Mouse (Mus musculus) forelimb bud, embryonic 11.5 days (tissue): ENCODE measurements around the gene Dbi.
A peak's percentile ranks its signal among the peaks of the same experiment; 100 is the strongest.

Source experiments
- DNase-seq: peaks from one replicate; pipeline ENCODE4 v3.0.0-alpha.2; 2012; ENCODE audit warnings: low read depth, low spot score

Dbi gene

DNA sequence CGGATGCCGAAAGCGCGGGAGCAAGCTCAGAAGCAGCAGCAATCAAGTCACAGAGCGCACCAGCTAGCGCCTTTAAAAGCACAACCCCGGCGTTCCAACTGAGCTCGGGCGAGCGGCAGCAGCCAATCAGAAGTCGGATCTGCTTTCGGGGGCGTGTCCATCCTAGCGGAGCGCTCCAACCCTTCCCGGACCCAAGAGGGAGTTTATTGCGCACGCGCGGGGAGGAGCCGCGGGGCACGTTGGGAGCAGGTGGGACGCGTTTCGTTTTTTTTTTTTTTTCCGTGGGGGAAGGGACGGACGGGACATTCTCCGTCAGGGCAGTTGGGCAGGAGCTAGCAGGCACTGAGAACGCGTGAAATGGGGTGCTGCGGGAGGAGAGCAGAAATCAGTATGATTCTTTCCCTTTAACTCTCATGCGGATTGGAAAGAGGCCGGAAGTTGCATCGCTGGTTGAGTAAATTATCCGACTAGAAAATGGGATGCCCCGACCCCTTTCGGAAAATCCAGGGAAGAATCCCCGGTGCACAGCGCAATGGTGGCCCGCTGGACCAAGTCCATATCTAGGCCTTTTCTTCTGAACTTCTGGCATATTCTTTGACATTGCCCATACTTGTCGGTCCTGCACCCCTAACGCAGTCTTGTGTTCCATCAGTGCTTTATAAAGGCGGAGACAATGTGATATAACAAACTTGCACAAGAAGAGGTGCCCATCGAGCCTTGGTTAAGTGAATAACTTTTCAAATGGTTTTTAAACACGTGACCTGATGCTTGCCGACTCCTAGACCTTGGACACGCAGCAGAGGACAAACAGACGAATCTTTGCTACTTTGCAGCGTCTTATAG is at the start of gene Dbi, which contains the start of gene 3110009E18Rik:
Dbi (minus strand) TSS at position 110 of the 843 bp plus-strand sequence.
3110009E18Rik (plus strand) TSS at position 219 of the 843 bp plus-strand sequence.
- peak; percentile 97 for DNase-seq

DNA sequence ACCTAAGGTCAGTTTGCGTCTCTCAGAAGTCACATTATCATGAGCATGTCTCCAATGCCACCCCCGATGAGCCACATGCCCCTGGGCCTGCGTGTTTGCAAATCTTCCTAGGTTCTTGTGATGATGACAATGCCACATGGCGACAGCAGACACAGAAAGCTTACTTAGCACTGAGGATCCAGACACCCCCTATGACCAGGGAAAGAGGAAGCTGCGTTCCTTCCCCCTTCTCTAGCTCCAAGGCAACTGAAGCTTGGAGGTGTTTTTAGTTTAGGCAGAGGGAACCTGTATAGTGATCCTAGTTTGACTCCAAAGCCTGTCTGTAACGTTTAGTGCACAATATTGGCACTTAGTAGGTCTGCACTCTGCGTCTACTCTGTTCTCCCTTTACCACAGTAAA is 49.4 kb upstream of the Dbi start:
- no peak for DNase-seq

DNA sequence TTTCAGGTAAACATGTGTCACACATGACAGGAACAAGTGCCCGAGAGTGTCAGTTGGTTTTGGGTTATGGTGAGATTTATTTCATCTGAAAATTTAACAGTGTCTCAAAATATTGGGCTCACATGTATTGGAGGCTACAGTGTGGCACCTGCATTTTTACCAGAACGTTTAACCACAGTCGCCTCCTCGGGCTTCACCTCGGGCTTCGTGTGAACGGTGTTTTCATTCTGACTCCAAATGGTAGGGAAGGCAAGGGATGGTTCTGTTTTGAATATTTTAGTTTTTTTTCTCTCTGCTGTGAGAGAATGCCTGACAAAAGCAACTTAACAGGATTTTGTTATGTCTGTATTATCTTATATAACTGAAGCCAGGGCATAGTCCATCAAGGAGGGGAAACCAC is 47.8 kb upstream of the Dbi start:
- no peak for DNase-seq

DNA sequence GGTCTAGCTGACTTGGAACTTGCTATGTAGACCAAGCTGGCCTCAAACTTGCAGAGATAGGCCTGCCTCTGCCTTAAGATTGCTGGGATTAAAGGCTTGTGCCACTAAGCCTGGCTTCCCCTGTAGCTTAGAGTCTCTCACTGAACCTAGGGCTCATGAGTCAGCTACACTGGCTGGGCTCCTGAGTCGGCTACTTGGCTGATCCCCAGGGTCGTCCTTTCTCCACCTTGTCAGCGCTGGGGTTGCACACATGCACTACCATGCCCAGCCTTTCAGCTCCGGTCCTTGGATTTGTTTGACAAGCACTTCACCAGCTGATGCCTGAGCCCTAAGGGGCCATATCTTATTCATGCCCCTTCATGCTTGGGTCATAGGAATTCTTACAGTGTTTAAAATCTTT is 47.1 kb upstream of the Dbi start:
- no peak for DNase-seq

DNA sequence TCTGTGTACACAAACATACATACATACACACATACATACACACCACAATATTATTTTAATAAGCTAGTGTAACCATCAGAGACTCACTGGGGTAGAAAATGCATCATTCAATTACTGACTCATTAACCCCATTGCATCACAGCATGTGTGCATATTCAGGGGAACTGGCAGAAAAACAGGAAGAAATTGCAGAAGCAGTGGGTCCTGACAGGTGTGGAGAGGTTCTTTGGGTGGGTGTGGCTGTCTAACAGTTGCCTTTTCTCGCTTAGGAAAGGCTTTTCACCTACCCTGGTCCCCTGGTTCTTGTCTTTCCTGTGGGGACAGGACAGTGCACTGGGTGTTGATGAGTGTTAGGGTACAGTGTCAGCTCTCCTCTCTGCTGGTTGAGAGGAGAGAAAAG is 41.7 kb upstream of the Dbi start:
- no peak for DNase-seq

DNA sequence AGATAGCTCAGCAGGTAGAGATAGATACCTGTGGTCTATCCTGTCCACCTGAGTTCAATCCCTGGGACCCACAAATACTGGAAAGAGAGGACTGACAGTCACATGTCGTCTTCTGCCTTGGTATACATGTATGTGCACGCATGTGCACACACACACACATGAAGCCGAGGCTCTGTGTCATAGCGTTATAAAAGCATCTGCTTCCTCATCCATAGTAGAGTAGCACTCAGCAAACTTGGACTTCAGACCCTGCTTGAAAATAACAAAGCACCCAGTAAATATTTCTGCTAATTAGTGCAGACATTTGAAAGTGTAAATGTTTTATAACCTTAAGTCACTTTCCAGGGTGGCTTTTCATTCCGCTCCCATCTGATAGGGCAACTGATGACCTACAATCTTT is 40.6 kb upstream of the Dbi start:
- no peak for DNase-seq

DNA sequence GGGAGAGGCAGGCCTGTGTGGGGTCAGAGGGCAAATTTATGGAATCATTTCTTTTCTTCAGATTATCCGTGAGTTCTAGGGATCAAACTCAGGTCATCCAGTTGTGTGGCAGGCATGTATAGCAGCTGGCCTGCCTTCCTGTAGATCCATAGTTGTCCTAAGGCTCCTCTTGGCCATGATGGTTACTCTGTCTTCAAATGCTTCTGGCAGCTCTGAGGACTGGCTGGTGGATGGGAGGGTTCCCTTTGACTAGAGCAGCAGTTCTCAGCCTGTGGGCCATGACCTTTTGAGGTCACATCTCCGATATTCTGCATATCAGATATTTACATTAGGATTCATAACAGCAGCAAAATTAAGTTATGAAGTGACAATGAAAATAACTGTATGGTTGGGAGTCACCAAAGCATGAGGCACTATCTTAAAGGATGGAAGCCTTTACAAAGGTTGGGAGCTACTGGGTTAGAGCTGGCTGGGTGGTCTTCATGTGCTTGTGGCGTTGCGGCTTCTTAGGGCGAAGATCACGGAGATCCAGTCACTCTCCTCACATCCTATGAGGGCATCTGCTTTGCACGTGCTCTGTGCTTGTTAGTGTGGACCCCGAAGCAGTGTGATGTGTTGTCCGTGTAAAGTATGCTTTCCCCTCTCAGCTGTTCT is 37.7 kb upstream of the Dbi start:
- DNase-seq: no peak

DNA sequence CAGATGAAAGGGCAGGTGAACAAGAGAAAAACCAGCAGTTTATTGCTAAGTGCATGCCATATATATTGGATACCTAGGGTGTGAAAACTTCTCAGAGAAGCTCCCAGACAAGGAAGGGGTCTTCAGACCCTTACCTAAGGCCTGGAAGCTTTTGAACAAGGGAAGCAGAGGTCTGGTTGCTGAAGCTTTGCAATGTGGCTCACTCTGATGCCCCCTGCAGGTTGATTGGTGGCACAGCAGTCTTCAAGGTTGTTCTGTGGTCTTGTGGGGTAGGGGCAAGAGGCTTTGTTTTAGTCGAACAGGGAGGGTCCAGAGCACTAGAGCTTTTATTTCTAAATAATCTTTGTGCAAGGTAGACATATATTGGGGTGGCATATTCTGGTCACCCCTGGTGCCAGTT is 34.4 kb upstream of the Dbi start:
- peak; percentile 32 for DNase-seq

DNA sequence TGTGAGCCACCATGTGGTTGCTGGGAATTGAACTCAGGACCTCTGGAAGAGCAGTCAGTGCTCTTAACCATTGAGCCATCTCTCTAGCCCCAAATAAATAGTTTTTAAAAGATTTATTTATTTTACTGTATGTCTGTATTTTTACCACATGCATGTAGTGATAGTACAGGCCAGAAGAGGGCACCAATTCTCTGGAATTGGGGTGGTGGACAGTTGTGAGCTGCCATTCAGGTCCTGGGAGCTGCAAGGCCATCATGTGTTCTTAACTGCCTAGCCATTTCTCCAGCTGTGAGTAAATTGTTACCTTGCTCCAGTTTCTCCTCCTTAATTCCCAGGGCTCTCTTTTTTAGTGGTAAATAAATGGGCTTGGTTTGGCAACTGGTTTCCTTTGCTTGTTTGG is 33.4 kb upstream of the Dbi start:
- peak; percentile 52 for DNase-seq

DNA sequence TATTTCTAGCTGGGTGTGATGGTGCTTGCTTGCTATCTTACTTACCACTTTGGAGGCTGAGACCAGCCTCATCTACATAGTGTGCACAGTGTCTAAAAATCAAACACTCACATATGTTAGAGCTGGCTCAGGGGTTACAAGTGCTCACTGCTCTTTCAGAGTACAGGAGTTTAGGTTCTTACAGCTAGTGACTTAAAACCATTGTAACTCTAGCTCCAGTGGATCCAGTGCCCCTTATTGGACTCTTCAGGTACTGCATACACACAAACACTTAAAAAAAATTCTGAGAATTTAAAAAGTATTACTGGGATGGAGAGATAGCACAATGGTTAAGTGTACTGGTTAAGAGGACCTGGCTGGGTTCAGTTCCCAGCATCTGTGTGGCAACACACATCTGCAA is 26.1 kb upstream of the Dbi start:
- DNase-seq: no peak

DNA sequence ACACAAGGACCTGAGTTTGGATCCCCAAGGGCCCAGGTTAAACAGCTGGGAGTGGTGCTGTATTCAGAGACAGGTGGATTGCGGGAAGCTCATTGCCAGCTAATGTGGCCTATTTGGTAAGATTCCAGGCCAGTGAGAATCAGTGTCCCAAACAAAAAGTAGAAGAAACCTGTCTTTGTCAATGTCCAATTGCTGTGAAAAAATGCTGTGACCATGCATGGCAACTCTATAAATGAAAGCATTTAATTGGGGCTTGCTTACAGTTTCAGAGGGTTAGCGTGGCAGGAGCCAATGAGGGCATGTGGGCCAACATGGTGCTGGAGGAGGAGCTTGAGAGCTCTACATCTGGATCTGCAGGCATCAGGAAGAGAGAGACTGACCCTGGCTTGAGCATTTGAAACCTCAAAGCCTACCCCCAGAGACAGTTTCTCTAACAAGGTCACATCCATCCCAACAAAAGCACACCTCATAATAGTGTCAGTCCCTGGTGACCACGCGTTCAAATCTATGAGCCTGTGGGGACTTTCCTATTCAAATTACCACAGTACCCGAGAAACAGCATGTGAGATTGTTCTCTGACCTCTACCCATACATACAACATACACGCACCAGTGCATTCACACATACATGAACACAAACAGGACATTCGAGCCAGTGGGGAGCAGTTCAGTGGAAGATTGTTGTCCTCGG is 24.8 kb upstream of the Dbi start:
- no peak for DNase-seq

DNA sequence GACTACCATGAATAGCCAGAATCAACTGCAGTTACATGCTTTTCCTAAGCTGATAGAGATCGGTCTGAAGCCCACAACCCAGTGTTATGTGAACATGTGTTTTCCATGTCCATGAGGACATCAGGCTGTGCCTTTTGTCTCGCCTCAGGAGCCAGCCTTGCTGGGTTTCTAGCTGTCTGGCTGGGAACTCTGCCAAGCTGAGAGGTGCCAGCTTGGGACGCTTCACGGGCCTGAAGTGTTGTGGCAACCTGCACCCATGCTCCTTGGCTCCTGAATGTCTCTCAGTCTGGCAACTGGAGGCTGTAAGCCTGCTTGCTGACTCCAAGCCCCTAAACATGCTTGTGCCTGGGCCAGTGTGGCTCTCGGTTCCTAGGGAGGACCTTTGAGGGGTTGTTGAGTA is 21.7 kb upstream of the Dbi start:
- no peak for DNase-seq

DNA sequence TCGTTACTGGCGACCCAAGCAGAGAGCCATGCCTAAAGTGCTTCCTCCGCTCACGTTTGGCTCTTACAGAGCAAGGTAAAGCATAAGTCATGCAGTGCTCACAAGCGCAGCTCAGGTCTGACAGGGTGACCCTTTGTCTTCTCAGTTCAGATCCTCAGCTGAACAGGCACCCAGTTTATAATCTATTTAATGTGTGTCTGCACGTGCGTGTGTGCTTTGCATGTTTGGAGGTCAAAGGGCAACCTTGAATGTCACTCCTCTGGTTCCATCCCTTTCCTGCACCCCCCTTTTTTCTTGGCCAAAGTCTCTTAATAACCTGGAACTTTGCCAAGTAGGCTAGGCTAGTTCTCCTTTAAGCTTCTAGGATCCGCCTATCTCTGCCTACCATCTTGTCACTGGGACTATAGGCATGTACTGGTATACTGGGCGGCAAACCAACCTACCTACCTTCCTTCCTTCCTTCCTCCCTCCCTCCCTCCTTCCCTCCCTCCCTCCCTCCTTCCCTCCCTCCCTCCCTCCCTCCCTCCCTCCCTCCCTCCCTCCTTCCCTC is 19.3 kb upstream of the Dbi start:
- no peak for DNase-seq

DNA sequence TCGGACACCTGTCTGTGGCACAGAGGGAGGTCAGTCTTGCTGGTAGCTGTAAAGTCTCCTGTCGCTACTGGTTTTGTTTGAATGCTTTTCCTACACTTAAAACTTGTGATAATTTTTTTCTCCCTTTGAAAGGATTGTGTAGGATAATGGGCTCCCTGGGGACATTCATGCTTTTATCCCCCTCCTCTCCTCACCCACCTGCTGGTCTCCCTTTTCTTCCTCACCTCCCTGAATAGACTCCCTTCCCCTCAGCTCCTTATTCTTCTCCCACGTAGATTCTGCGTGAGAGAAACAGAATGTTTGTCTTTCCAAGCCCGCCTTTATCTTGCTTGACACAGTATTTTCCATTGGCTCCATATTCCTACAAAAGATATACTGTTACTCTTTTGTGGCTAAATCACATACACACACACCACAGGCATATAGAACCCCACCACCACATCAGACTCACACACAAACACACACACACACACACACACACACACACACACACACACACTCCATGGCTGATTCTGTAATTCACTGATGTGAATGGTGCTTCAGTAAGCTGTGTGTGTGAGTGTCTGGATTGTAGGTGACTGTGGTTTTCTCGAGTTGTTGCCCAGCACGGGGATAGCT is 18.2 kb upstream of the Dbi start:
- no peak for DNase-seq

DNA sequence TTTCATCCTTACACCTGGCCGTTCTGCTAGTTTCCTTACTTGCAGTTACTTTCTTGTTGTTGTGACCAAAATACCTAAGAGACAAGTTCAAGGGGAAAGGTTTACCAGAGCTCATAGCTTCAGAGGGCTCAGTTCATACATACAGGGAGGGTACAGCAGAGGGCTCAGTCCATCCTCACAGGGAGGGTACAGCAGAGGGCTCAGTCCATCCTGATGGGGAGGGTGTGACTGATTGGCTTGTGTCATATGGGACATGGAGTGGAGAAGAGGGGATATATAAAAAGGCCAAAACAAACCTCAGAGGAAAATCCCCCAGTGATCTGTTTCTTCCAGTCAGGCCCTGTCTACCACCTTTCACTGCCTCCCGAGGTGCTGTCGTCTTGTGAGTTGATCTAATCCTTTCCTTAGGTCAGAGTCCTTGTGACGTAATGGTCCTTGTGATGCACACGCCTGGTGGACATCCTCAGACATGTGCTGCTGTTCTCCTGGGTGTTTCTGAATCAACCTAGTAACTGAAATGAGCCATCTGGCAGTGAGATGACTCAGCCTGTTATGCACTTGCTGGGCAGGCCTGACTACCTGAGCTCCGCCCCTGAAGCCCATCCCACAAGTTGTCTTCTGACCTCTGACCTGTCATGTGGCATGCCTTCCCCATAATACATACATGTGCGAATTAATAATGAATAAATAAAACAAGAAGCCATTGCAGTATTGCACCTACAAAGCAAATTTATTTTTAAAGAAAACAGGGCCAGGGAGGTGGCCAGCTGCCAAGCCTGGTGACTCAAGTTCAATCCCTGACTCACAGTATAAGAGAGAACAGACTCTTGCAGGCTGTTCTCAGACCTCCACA is 15.3 kb upstream of the Dbi start:
- no peak for DNase-seq

DNA sequence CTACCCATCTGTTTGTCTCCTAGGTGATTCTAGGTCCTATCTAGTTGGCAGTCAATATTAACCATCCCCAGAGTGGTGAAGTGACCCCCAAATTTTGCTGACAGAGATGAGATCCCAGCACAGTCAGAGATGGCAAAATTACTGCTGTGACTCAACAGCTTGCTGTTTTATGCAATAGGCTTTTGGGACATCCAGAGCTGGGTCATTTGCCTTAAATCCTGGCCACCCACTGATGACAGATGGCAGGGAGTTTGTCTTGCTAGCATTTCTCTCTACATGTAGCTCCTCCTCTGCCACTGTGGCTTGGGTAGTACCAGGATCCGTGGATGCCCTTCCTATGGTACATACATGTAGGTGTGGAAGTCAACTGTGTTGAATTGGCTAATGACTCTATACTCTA is 11.5 kb upstream of the Dbi start:
- no peak for DNase-seq

DNA sequence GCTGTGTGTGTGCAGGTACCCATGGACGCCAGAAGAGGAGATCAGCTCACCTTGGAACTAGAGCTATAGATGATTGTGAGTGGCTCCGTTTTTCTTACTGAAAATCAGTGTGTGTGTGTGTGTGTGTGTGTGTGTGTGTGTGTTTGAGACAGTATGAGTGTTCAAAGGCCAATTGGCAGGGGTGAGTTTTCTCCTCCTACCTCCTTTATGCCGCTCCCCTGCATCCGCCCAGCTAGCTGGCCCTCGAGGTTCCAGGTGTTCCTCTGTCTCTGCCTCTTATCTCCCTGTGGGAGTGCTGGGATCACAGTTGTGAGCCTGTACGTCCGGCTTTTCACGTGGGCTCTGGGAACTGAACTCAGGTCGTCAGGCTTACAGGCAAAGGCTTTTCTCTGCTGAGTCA is 5.4 kb upstream of the Dbi start:
- no peak for DNase-seq

DNA sequence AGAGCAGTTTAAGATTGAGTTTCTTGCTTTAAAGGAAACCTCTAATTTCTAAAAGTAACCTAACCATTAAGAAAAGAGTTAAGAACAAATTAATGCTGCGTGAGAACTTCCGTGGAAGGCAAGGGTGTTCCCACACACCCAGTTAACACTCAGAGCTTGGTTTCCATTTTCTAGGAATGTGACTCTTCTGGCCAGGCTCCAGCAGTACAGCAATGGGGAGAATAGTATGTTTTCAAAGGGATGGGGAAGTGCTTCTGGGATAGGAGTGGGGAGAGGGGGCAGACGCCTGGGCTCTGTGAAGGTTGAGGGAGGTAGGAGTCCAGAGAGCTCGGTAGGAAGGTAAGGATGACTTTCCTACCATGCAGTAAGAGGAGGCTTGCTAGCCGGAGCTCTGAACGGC is 4.6 kb upstream of the Dbi start:
- no peak for DNase-seq

DNA sequence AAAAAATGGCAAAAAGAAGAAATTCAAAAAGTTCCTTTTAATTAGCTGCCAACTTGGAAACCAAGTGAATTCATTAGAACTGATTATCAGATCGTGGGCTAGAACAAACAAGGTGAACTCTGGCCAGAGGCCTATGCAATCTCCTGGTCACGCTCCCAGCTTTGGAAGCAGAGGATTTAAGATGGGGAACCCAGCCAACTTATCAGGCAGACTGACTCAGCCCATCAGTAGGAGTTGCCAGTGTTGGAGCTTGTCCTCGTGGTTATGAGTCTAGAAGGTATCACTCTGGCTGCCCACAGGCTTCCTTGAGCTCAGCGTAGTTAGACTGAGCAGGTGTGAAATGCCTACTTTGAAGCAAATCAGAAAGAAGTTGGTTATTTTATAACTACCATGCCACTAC is 4.0 kb upstream of the Dbi start:
- no peak for DNase-seq

DNA sequence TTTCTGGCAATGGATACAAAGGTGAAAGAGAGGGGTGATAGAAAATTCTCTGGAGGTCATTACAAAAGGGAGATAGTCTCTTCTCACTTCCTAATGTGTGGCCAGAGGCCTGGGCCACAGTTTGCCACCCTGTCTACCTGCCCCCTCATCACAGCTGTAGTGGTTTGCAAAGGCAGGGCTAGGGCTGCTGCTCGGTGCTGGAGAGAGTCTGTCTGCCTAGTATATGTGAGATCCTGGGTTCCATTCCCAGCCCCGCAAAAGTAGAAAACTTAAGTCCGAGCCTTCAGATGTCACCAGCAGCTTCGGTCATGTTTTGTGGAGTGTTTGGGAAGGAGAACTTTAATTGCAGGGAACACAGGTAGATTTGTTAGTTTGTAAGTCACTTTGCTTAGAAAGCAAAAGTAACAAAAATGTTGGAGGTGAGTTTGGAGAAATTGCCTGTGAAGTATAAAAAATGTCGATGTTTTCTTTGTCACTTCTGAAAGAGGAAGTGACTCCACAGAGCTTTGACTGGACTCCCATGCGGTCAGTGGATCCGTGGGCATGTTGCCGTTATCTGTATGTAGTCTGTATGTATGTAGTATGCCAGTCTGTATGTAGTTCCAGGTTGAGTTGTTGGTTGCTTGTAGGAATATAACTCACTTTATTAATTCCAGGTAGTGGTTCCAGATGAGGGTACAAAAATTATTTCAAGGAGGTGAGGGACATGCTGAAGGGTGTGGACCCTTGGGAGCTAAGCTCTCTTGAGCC is 1.9 kb upstream of the Dbi start:
- no peak for DNase-seq
